Mouse (Mus musculus) spleen, postnatal 14 days (tissue): ENCODE measurements around the gene Helz2.
A peak's percentile ranks its signal among the peaks of the same experiment; 100 is the strongest.

Experiments used
- DNase-seq, 2 experiments: peaks; one replicate each; pipeline ENCODE4 v3.0.0; 2021 to 2022; ENCODE audit warnings: low spot score in 2 of 2

Helz2 gene

GRCm38 (mm10) chr2:181241602-181242313 is at the start of gene Helz2:
Gene Helz2, minus strand, starts transcription at chr2:181242027.
- peak in 1 of 2 experiments; percentile 45 for DNase-seq

GRCm38 (mm10) chr2:181290937-181291336 is 49.1 kb upstream of the Helz2 start:
- no peak for DNase-seq

DNA sequence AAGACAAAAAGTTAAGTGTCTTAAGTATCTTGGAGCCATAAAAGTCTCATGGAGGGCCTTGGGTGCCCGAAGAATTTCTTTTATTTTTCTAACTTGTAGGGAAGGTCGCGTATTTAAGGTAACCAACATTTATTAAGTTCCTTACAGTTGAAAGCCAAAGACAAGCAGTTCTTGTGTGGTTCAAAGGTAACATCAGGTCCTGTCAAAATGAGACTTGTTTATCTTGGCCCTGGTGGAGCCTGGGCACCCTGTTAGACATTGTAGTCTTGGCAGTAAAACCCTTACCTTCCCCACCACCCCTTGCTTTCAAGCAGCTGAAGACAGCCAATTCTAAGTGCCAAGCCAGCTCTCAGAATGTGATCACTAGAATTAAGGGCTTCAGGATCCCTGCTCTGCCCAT is 46.9 kb upstream of the Helz2 start:
- DNase-seq = no peak

- DNase-seq = peak; percentile 84 to 87
Measured at GRCm38 (mm10) chr2:181287958-181288350, 46.1 kb upstream of the Helz2 start, which contains the start of gene Gmeb2. Gene Gmeb2, minus strand, starts transcription at chr2:181288035.

- DNase-seq = peak; percentile 65 to 76
Measured at GRCm38 (mm10) chr2:181287338-181287957, 45.6 kb upstream of the Helz2 start.

DNA sequence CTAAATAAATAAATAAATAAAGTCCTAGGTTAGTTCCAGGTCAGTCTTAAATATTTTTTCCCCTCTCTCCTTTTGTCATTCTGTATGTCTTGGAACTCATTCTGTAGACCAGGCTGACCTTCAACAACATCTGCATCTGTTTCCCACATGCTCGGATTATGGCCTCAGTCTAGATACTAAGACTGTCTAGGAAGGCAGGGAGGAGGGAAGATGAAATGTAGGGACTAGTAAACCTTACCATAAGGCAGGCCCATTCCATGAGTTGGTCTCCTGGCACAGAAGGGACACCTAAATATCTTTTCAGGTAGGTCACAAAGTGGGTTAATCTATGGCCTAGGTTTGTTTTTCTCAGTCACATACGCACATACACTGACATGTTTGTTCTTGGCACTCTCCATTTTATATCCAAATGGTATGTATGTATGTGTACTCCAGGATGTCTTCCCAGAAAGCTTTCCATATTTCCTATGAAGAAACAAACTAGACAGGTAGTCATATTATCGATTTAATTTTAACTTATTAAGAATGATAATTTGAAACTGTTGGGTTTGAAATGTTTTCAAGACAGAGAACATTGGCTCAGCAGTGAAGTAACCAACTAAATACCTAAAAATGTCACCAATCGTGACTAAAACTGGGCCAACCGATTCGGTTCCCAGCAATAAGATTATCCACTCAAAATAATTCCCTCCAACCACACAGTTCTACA is 45.0 kb upstream of the Helz2 start:
- no peak for DNase-seq

DNA sequence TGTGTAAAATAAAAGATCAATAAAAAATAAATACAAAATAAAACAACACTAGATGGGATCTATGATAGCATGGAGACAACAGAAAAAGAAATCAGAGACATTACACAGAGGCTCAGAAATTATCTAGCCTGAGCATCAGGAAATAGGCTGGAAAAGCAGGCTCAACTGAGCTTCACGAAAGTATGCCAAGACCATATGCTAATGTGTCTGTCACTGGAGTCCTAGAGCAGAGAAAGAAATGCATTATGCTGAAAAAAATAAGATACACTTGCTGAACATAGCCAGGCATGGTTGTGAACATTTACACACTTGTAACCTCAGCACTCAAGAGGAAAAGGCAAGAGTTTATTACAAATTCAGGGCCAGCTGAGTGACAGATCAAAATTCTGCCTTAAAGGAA is 38.1 kb upstream of the Helz2 start:
- DNase-seq = no peak

DNA sequence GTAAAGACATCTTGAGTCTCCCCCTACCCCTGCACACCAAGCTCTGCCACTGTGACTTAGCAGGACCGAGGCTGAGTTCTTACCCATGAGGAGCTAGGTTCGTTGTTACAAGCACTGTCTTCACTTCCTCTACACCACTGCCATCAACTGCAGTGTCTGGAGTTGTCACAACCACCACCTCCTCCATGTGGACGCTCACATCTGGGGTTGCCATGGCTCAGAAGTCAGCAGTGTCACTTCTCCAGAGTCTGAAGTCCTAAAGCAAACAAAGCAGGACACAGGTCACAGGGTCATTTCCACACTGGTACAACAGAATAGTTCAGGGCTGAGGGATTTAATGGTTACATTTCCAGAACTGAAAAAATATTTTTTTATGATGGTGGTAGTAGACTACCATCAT is 36.0 kb upstream of the Helz2 start:
- no peak for DNase-seq

GRCm38 (mm10) chr2:181276766-181277165 is 34.9 kb upstream of the Helz2 start:
- no peak for DNase-seq

DNA sequence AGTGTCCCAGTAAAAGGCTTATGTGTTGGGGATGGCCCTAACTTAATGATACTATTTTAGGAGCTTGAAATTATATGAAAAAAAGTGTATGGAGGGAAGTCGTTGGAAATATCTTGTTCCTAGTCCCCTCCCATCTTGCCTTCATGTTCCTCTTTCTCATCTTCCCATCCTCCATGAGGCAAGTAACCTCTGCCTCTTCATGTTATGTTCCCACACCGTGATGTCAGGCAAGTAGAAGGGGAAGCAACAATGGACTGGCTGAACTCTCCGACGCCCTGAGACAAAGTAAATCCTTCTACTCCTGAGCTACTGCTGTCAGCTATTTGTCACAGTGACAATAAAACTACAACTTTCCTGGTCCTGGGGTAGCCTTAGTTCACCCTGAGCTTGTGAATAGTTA is 32.8 kb upstream of the Helz2 start:
- DNase-seq = no peak

DNA sequence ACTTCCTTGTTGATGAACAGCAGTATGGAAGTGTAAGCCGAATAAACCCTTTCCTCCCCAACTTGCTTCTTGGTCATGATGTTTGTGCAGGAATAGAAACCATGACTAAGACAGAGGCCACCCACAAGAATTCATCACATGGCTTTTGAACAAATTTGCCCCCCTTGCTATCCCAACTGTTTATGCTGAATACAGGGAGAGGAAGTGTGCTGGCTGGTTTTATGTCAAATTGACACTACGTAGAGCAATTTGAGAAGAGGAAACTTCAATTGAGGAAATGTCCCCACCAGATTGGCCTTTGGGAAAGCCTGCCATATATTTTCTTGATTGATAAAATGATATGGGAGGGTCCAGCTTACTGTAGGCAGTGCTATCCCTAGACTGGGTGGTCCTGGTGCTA is 32.0 kb upstream of the Helz2 start:
- no peak for DNase-seq

- no peak for DNase-seq
Measured at GRCm38 (mm10) chr2:181272092-181272491, 30.3 kb upstream of the Helz2 start.

- no peak for DNase-seq
Measured at GRCm38 (mm10) chr2:181266839-181267238, 25.0 kb upstream of the Helz2 start.

DNA sequence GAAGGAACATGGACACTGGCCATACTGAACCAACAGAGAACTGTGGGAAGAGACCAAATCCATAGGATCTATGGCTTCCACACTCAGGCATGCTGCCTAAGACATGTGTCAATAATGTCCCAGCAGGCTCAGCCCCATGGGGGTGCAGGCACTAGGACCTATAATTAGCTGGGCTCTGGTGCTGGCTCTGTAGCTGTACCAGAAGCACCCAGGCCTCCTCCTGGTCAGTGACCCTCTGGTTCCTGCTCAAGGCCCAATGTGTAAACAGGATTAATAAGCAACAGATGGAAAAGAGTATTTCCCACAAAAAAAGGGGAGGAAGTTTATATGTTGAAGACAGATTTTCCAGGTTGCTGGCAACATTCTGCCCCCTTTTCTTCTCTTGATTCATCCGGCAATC is 11.4 kb upstream of the Helz2 start:
- DNase-seq = no peak

DNA sequence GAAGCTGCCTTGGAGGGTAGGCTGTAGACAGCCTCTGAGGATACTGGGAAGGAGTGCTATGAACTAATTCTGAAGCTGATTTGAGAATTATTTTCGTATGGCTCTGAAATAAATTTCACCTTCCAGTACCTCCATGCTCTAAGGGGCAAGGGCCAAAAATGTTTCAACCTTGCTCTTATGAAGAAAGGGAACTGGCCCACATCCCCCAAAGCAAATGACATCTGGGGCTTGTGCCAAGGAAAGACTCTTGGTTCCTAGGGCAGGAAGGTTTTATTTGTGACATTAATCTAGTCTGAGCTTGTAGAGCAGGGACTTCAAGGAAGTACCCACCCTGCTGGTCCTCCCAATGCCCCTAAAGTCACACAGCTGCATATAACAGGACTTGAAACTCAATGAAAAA is 10.0 kb upstream of the Helz2 start:
- no peak for DNase-seq

GRCm38 (mm10) chr2:181249217-181249616 is 7.4 kb upstream of the Helz2 start:
- no peak for DNase-seq

DNA sequence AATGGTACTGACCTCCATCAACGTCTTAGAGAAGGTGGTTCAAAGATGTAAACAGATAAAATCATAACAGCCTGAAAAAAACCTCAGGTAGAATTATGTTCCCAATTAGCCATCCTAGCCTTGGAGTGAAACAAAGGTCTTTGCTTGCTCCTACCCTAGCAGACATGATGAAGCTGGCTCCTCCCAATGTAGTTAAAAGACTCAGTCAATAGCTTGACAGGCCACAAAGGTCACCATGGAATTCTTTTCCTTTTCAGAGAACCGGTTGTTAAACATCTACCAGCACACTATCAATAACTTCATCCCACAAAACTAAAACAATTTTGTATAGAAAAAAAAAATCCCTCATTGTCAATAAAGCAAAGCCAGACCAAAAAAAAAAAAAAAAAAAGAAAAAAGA is 3.2 kb upstream of the Helz2 start:
- DNase-seq = no peak

DNA sequence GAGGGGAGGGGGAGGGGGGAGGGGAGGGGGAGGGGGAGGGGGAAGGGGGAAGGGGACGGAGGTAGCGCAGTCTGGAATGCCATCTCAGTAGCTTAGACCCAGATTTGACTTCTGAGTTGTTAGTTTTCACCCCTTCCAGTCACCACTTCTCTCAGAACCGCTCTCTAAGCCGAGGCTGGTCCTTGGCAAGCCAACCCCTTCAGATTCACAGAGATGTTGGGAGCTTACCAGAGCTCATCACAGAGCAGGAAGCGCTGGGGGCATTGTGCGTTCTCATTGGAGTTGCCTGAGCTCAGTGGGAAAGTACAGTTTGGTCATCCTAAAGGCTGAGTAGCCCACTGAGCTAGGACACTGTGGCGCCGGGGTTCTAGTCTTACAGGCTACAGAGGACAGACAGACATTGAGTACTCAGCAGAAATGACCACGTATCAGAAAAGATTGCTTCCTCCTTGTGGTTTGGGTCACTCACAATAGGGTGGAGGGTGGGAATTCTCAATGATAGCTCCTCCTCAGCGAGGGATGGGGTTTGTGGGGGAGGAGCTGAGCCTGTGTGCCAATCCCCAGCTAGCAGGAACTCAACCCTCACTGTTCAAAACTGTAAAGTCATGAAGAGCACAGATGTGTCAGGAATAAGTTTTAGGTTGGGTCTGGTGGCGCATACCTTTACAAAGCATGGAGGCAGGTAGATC is 2.0 kb upstream of the Helz2 start:
- no peak for DNase-seq

DNA sequence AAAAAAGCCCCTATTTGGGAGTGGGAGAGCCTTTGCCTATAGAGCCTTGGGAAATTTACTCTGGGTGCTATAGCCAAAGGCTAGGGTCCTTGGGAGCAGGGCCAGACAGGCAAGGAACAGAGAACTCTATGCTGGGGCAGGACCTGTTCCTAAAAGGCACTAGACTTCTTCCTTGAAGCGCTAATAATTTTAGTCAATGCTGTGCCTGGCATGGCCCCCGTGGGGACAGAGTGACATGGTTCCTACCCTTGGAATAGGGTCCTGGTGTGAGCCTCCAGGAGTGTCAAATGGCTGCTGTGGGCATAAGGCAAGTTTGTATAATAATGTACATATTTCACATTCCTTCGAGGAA is 463 bp upstream of the Helz2 start:
- no peak for DNase-seq

GRCm38 (mm10) chr2:181240806-181241440 is 904 bp downstream of the Helz2 start:
- no peak for DNase-seq

- no peak for DNase-seq
Measured at GRCm38 (mm10) chr2:181239261-181239660, 2.6 kb downstream of the Helz2 start.

GRCm38 (mm10) chr2:181238861-181239260 is 3.0 kb downstream of the Helz2 start:
- DNase-seq = no peak
